Mouse (Mus musculus) intestine, embryonic 16.5 days (tissue): ENCODE results near the gene Slc38a1. TPM values are rescaled to one million over a fixed set of nuclear protein-coding genes. Genes with fewer than 3 reads are reported as not detected.

Experiments used
- ATAC-seq: fragments of 200-750 bp; cut with Nextera tagmentation; 2 replicates; pipeline ENCODE4 v1.8.0; 2017; ENCODE audit warnings: moderate TSS enrichment, moderate library complexity
- H3K27ac ChIP-seq: fragments of 300-500 bp; sonication (generic); 2 replicates; pipeline ENCODE4 v1.5.1; 2014; ENCODE audit warnings: mild to moderate bottlenecking, low read length
- H3K27me3 ChIP-seq: fragments of 300-500 bp; sonication (generic); replicated peaks from 2 replicates; pipeline ENCODE4 v1.6.1; 2014; ENCODE audit warnings: low read length, control low read depth, mixed read lengths; ENCODE audit not compliant: control insufficient read depth, insufficient read depth
- H3K36me3 ChIP-seq: fragments of 300-500 bp; sonication (generic); 2 replicates; pipeline ENCODE4 v1.6.1; 2014; ENCODE audit warnings: low read length, control low read depth; ENCODE audit not compliant: control insufficient read depth, insufficient read depth
- H3K4me1 ChIP-seq: fragments of 300-500 bp; sonication (generic); 2 replicates; pipeline ENCODE4 v1.6.1; 2014; ENCODE audit warnings: low read length, control low read depth, mixed read lengths; ENCODE audit not compliant: control insufficient read depth, insufficient read depth
- H3K4me2 ChIP-seq: fragments of 300-500 bp; sonication (generic); 2 replicates; pipeline ENCODE4 v1.6.1; 2014; ENCODE audit warnings: low read depth, low read length, control low read depth
- H3K4me3 ChIP-seq: fragments of 300-500 bp; sonication (generic); 2 replicates; pipeline ENCODE4 v1.5.1; 2014; ENCODE audit warnings: mild to moderate bottlenecking, low read length
- H3K9ac ChIP-seq: fragments of 300-500 bp; sonication (generic); 2 replicates; pipeline ENCODE4 v1.6.1; 2014; ENCODE audit warnings: low read depth, low read length
- H3K9me3 ChIP-seq: fragments of 300-500 bp; sonication (generic); 2 replicates; pipeline ENCODE4 v1.6.1; 2016; ENCODE audit warnings: low read length, control low read depth; ENCODE audit not compliant: control insufficient read depth
- WGBS: fragments of 180-500 bp; shearing (Covaris S2); extraction: QIAGEN DNeasy Blood & Tissue Kit; methylation state at CpG from one replicate; pipeline ENCODE4 v1.1.7; 2014; 5-methylcytosine and 5-hydroxymethylcytosine counted together
- polyA plus RNA-seq: library from polyadenylated mRNA; unstranded; fragments of >200 nt; fragmentation: Nextera tagmentation; extraction: Ambion mirVana; gene quantifications from 2 replicates; pipeline ENCODE4 v1.2.1, GENCODE M21; 2015

Gene Slc38a1
- polyA plus RNA-seq, 1 experiment from 2014 or later: 116 TPM

- no peak for ATAC-seq
- Histone ChIP-seq H3K4me2 (no peak overlapping the region), H3K27me3 (no peaks in the 10 kb centered on the region), H3K9me3 (no peaks in the 10 kb centered on the region), H3K4me3 (no peak overlapping the region), H3K9ac (no peak overlapping the region), H3K27ac (no peak overlapping the region), H3K36me3 (peaks cover 9% of the 10 kb centered on the region), H3K4me1 (peaks cover 9% of the 10 kb centered on the region; the same call in 1 of the 2 replicates)
- 55% methylated on average over 6 of the region's 6 CpGs for WGBS
These were observed 49.3 kb downstream of the Slc38a1 start for GRCm38 (mm10) chr15:96593457-96593856.

DNA sequence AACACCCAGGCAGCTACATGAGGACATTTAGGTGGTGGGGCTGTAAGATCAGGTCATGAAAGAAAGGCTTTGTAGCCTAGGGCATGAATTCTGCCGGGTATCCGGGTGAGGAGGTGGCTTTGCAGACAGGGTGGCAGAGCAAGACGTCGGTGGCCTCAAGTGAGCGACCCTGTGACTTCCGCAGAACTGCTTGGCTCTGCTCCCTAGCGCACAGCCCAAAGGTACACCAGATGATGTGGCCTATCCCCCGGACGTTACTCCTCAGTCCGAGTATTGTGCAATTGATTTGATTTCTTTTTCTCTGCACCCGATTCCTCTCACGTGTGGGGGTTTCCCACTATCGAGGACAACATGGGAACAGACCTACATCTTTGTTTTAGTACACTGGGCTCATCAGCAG is 49.7 kb downstream of the Slc38a1 start:
- Histone ChIP-seq H3K9me3 (no peaks in the 10 kb centered on the region), H3K4me1 (peaks cover 9% of the 10 kb centered on the region; the same call in 1 of the 2 replicates), H3K36me3 (peaks cover 9% of the 10 kb centered on the region), H3K27me3 (no peaks in the 10 kb centered on the region), H3K4me2 (no peak overlapping the region), H3K4me3 (no peak overlapping the region), H3K27ac (peak overlapping the region; percentile 26; the same call in 1 of the 2 replicates), H3K9ac (no peak overlapping the region)
- 80% methylated on average over 13 of the region's 13 CpGs for WGBS
- no peak for ATAC-seq

- 47% methylated on average over 10 of the region's 10 CpGs for WGBS
- H3K9me3 ChIP-seq: no peaks in the 10 kb centered on the region
- peak; percentile 30; the same call in 1 of the 2 replicates for ATAC-seq
- no peaks in the 10 kb centered on the region for H3K27me3 ChIP-seq
- H3K4me1 ChIP-seq: peaks cover 9% of the 10 kb centered on the region; the same call in 1 of the 2 replicates
- H3K4me3 ChIP-seq: no peak overlapping the region
- peaks cover 9% of the 10 kb centered on the region for H3K36me3 ChIP-seq
- H3K27ac ChIP-seq: peak overlapping the region; percentile 38; the same call in 1 of the 2 replicates
- H3K9ac ChIP-seq: no peak overlapping the region
- H3K4me2 ChIP-seq: no peak overlapping the region
These were observed 50.8 kb downstream of the Slc38a1 start for GRCm38 (mm10) chr15:96591876-96592417.

GRCm38 (mm10) chr15:96588996-96589657 is 53.6 kb downstream of the Slc38a1 start:
- Histone ChIP-seq H3K27ac (no peak overlapping the region; the same call in 1 of the 2 replicates), H3K9ac (no peak overlapping the region), H3K4me2 (no peak overlapping the region), H3K4me3 (no peak overlapping the region), H3K9me3 (no peaks in the 10 kb centered on the region), H3K27me3 (no peaks in the 10 kb centered on the region), H3K4me1 (peaks cover 9% of the 10 kb centered on the region; the same call in 1 of the 2 replicates), H3K36me3 (peaks cover 28% of the 10 kb centered on the region)
- 79% methylated on average over 9 of the region's 9 CpGs for WGBS
- no peak for ATAC-seq

DNA sequence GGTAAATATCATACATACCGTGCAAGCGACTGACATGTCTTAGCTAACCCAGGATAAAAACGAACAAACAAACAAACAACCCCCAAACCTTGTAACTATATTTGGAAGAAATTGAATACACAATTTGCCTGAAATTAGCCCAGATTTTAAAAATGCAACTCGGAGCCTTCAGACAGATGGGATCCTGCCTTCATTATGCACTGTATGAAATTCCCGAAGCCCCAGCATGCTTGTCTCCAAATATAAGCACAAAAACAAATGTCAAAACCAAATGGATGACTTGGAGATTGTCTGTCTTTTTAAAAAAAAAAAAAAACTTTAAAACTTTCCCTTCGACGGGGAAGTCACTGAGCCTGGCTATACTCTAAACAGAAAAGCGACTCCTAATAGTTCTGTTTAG is 54.7 kb downstream of the Slc38a1 start:
- Histone ChIP-seq H3K9ac (no peak overlapping the region), H3K27ac (no peak overlapping the region), H3K9me3 (no peaks in the 10 kb centered on the region), H3K4me1 (peaks cover 3% of the 10 kb centered on the region; the same call in 1 of the 2 replicates), H3K4me2 (no peak overlapping the region), H3K4me3 (no peak overlapping the region), H3K27me3 (no peaks in the 10 kb centered on the region), H3K36me3 (peaks cover 37% of the 10 kb centered on the region)
- ATAC-seq: no peak
- 68% methylated on average over 8 of the region's 8 CpGs for WGBS

DNA sequence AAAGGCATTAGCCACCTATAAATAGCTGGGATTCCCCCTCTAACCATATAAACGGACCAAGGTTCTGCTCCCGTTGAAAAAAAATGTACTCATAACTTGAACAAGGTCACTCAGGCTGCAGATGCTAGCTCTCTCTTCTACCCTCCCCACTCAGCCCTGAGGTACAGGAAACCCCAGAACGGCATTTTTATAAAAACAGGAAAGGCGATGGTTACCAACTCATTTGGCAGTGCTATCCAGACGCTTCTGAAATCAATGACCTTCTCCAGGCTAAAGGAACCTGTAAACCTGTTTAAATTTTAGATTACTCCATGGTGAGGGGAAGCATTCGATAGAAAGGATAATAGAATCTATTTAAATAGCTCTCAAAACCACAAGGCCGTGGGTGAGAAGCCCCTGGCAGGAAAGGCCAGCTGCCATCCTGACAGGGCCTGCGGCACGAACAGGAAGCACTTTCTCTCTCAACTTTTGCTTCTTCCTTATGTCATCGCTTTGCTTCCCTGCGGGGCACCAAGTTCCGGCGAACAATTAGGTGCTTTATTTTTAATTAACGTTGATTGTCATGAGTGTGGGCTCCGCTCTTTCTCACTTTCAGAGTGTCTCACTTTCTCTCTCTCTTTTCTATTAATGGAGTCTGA is 59.2 kb downstream of the Slc38a1 start:
- Histone ChIP-seq H3K27ac (no peak overlapping the region), H3K4me1 (no peaks in the 10 kb centered on the region), H3K36me3 (peaks cover 37% of the 10 kb centered on the region), H3K4me3 (no peak overlapping the region), H3K4me2 (no peak overlapping the region), H3K27me3 (no peaks in the 10 kb centered on the region), H3K9ac (no peak overlapping the region), H3K9me3 (no peaks in the 10 kb centered on the region)
- WGBS: 88% methylated on average over 15 of the region's 15 CpGs
- no peak for ATAC-seq

DNA sequence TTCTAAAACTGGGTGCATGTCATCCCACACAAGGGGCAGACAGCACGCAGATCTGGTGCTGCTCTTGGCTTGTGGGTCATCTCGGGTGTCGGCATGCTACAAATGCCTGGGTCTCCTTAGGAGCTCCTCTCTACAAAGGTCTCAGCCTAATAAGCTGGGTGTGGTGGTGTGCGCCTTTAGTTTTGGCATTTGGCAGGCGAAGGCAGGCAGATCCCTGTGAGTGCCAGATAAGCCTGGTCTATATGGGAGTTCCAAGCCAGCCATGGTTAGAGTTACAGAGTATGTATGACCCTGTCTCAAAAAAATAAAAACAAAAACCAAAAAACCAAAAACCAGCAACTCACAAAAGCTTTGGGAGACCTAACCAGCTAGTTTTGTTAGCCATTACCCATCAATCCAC is 65.7 kb downstream of the Slc38a1 start:
- Histone ChIP-seq H3K27me3 (no peaks in the 10 kb centered on the region), H3K4me2 (no peak overlapping the region), H3K4me3 (no peak overlapping the region), H3K9me3 (no peaks in the 10 kb centered on the region), H3K4me1 (no peaks in the 10 kb centered on the region), H3K9ac (no peak overlapping the region), H3K27ac (no peak overlapping the region), H3K36me3 (peaks cover 11% of the 10 kb centered on the region; the same call in 1 of the 2 replicates)
- 96% methylated on average over 5 of the region's 5 CpGs for WGBS
- ATAC-seq: no peak

- Histone ChIP-seq H3K4me2 (no peak overlapping the region), H3K4me3 (no peak overlapping the region), H3K4me1 (peaks cover 26% of the 10 kb centered on the region), H3K9ac (no peak overlapping the region), H3K9me3 (no peaks in the 10 kb centered on the region), H3K27ac (peak overlapping the region; percentile 93), H3K27me3 (no peaks in the 10 kb centered on the region), H3K36me3 (no peaks in the 10 kb centered on the region)
- 36% methylated on average over 2 of the region's 2 CpGs for WGBS
- ATAC-seq: peak; percentile 59
These were observed 73.7 kb downstream of the Slc38a1 start for GRCm38 (mm10) chr15:96568983-96569363.

DNA sequence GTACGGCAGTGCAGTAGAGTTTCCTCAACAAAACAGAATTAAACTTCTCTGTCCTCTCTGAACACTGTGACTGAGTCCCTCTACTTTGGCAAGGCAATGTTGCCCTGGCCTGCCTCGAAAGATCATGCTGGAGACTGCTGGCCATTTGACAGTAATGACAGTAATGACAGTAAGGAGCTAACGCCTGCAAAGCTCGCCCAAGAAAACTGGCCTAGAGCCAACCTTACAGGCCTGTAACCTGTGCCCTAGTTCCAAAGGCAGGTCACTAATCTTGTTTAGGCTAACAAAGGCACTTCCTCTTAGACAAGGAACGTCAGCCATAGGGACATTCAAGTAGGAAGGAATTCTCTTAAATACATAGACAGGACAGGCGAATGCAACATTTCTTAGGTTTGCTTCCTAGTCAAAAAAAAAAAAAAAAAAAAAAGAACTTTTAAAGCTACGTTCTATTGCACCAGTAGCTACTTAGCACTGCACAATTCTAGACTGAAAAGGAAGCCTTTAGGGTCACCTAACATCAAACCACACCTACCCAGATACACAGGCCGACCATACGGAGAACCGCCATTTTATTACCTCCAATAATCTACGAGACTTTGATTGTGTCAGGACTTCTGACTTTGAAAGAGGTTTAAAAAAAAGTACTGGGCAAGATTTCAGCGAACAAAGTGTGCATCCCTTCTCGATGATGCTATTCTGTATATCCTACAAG is 74.3 kb downstream of the Slc38a1 start:
- 37% methylated on average over 13 of the region's 13 CpGs for WGBS
- Histone ChIP-seq H3K27ac (peak overlapping the region; percentile 93), H3K4me3 (no peak overlapping the region), H3K4me1 (peaks cover 29% of the 10 kb centered on the region), H3K4me2 (no peak overlapping the region), H3K27me3 (no peaks in the 10 kb centered on the region), H3K9me3 (no peaks in the 10 kb centered on the region), H3K36me3 (no peaks in the 10 kb centered on the region), H3K9ac (peak overlapping the region; percentile 45; the same call in 1 of the 2 replicates)
- peak; percentile 80 for ATAC-seq
